Mouse (Mus musculus) frontal cortex, postnatal 14 days (tissue): ENCODE results near the gene Irf6.

Experiments used
- DNase-seq, 2 experiments: peaks; one replicate each; pipeline ENCODE4 v3.0.0; 2022; ENCODE audit warnings: low spot score in 2 of 2

Irf6 gene

DNA sequence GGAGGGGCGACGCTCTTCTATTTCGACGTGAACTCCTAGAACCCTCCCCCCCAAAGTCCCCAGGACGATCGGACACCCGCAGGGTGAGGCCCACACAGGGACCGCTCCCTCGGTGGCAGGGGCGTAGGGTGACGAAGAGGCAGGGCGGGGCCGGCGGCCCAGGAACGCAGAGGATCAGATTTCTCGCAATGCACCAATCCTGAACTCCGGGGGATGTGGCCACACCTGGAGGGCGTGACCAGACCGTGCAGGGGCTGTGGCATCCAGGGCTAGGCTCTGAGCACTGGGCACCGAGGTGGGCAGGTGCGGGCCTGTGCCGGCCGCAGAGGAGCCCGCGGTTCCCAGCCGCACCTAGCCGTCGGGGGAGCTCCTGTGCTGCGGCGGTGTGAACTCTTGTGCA lies at the start of gene Irf6:
Gene Irf6, plus strand, starts transcription at position 240 of the 400 bp plus-strand sequence.
- no peak for DNase-seq

DNA sequence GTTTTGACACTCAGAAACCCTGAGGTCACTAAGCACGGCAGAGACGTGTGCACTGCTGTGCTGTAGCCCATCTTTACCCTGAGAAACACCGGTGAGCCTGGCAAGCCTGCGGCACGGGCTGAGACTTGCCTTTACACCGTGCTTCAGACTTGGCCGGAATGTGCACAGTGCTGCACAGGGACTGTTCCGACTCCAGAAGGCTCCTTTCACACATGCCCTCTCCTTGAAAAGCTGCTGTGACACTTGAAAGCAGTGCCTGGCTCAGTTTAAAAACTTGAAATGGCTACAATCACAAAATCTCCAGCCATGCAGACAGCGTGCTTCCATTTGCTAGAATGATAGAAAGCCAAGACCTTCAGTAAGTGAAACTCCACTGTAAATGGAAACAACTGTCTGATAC lies 40.8 kb upstream of the Irf6 start:
- no peak for DNase-seq

DNA sequence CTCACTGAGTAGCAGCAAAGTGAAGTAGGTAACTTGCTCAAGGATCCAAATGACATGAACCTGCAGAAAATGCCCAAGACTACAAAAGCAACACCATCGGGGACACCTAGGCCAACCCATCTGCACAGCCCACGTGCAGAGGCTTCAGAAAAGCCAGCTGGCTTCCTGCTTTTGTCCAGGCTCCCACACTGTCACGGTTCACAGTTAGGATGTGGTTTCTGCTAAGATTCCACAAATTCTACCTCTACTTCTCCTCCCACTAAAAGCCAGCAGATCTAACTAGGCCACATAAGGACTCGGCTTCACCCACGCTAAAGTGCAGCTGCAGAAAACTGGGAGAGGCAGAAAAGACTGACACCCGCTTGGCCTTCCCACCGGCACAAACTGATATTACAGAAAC lies 30.1 kb upstream of the Irf6 start:
- no peak for DNase-seq

DNA sequence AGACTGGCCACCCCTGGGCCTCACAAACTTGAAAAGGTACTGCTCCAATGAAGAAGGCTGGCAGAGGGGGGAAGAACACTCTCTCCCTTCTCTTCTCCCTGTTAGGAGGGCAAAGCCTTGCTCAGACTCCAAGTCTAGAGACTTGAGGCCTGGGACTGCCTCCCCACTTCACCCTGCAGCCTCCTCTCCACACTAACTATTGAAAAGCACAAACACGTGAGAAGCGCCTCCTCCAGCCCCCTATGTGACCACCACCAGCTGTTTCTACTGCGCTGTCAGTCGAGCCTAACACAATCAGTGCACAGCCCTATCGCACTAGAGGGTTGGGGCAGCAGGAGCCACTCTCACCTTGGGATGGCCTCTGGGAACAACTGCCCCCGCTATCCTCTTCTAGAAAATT lies 29.6 kb upstream of the Irf6 start:
- DNase-seq = no peak

DNA sequence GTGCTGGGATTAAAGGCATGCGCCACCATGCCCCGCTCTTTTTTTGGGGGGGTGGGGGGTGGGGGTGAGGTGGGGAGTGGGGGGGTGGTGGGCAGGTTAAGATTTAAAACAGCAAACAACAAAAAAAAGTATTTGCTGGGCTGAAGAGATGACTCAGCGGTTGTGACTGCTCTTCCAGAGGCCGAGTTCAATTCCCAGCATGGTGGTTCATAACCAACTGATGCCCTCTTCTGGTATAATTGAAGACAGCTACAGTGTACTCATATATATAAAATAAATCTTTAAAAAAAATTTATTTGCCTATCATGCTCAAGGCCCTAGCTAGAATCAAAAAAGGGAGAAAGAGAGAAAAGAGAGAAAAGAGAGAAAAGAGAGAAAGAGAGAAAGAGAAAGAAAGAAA lies 27.1 kb upstream of the Irf6 start:
- no peak for DNase-seq

DNA sequence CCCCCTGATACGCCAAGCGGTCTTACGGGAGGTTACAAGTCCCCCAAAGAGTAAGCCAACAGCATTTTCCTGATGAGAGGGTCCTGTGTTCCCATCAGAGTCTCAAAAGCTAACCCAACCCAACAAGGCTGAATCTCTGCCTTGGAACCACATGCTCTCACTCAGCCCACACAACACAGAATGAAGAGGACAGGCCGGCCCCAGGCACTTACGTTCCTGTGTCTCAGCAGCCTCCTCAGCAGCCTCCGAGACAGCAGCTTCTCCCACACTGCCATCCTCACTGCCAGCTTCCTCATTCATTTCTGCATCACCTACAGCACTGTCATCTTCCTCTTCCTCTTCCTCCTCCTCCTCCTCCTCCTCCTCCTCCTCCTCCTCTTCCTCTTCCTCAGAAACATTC lies 24.9 kb upstream of the Irf6 start:
- no peak for DNase-seq

DNA sequence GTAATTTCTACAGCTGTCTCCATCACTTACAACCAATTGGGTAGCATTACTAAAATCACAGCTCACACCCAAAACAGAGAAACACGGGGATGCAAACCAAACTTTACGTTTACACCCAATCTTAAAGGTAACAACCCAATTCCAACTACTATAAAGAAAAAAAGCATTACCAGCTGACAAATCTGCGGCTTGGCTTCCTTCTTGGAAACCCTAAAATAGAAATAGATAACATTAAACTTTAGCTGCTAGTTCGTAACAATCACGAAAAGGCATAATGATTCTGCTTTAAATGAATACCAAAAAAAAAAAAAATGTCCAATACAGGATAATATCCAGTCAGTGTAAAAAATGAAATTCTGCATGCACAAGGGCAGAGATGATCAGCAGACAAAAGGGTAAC lies 23.6 kb upstream of the Irf6 start:
- no peak for DNase-seq

DNA sequence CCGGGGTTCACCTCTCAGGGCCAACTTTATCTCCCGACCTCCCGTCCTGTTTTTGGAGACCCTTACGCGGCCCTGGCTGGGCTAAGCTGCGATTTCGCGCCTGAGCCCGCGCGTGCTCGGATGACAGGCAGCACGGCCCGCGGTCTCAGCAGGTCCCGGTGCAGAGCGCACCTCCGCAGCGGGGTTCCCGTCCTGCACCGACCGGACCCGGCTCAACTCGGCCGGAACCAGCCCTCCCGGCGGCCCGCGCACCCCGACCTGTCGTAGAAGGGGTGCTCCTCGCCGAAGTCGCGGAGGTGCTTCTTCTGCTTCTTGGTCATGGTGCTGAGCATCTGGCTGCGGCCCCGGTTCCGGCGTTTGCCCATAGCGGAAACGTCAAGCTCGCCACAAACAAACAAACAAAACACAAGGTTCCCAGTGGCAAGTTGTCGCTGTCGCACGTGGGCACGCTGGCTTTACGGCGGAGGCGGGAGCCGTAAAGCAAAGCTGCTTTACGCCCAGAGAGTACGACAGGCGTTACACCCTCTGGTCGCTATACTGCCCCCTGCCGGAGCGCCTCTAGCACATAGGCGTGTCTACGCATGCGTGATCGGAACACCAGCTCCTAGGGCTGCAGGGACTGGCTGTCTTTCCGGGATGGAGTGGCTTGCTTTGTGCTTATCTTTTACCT lies 23.0 kb upstream of the Irf6 start, which contains the start of gene Diexf:
Gene Diexf, minus strand, starts transcription at position 487 of the 670 bp plus-strand sequence.
- DNase-seq = peak; percentile 92 to 93

DNA sequence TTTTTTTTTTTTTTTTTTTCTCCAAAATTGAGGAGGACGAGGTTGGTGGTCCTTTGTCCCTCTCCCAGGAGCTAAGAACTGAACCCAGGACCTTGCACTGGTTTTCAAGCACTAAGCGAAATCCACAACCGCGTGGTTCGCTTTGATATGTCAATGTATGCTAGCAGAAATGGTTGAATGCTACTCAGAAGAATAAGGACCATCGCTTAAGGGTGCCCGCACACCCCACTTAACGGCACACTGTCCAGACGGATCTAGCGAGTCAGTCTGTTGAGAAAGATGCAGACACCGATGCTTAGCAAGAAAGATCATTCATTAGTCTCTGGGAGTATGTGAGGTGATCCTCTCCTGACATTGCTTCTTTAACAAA lies 22.5 kb upstream of the Irf6 start:
- no peak for DNase-seq

DNA sequence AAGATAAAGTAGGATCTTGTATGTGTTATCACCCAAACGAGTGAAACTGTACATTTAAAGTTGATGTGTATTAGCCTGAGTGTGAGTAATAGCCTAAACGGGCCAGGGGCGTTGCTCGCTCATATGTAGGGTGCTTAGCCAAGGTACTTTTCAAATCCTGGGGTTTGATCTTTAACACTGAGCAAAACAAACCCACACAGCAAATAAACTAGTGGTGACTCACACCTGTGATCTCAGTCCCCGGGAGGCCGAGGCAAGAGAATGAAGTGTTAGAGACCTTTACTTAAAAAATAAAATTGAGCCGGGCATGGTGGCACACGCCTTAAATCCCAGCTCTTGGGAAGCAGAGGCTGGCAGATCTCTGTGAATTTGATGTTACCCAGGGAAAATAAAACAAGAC lies 22.1 kb upstream of the Irf6 start:
- DNase-seq = no peak

DNA sequence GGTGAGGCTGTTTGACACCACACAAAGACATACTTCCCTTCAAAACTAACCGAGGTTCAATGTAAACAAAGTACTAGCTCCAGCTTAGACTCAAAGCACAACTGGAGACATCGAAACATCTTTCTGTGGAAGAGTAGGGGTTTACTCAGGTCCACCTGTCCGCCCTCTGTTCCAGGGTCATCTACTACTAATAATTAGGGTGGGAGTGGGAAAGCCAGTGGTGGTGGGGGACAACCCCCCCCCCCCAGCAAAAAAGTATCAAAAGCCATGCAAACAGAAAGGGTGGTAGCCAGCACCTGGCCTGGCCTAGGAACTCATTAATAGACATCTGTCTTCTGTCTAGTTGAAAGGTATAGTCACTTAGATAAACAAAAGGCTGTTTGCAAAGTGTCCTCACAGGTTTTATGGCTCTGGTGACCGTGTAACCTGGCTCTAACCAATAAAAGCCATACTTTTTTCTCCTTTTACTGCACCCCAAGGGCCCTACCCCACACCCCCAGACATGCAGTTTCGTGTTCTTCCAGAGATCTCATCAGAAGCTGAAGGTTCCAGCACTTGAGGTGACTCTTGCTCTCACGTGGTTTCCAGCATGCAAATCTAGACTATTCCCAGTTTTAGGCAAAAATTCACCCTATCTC lies 21.5 kb upstream of the Irf6 start:
- DNase-seq = no peak

DNA sequence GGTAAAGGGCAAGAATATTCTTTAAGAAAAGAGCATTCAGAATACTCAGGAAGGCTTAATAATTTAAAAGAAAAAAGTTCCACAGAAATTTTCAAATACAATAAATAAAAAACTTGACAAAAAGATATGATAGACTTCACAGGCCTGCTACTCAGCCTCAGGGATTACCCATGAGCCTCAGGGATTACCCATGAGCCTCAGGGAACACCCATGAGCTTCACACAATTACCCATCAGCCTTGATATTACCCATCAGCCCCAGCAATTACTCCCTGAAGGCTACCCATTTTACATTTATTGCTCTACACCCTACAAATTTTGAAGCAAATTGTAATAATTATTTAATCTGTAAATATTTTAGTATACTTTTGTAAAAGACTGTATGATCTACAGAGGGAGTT lies 20.5 kb upstream of the Irf6 start:
- DNase-seq = no peak

DNA sequence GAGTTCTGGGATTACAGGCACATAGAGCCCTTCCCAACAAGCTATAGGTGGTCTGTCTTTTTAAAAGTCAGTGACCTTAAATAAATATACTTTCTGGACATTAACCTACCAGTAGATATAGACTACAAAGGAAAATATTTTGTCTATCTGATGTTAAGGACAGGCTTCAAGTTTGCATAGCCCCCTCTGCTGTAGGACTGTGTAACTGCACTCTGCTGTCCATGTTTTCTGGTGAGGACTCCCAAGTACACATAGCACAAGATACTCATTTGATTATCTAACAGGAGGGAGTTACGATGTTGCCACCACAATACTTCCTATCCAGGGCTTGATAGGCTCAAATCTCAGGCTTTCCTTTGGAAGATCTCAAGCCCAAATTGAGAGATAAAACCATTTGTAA lies 19.2 kb upstream of the Irf6 start:
- no peak for DNase-seq

DNA sequence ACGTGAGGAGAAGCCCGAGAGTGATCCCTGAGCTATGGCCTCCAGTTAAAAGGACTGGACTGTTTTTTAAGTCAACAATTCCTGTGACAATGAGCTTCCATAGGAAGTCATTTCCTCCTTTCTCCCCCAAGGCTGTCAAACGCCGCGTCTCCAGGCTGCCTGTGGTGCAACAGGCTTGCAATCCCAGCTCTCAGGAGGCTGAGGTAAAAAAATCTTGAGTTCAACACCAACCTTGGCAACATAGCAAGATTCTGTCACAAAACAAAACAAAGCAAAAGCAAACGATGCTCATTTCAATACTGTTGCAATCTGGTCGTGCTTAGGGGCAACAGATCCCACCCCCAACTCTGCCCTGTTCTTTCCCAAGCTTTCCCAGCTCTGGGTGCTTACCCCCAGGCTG lies 14.8 kb upstream of the Irf6 start:
- DNase-seq = no peak

DNA sequence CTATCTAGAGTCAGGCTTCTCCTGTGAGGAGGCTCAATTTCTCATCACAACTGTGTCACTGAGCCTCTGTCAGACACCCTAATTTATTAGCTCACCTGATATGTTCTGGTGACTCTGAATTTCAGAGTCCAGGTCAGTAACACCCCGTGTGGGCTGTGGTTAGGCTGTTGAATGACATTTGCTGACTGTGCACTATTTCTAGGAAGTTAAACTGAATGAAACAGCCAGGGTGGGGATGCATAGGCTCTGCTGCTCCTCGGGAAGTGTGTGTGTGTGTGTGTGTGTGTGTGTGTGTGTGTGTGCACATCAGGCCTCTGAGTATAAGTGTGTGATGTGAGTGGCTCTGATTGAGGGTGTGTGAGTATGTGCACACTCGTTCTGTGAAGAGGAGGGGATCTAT lies 14.2 kb upstream of the Irf6 start:
- no peak for DNase-seq

DNA sequence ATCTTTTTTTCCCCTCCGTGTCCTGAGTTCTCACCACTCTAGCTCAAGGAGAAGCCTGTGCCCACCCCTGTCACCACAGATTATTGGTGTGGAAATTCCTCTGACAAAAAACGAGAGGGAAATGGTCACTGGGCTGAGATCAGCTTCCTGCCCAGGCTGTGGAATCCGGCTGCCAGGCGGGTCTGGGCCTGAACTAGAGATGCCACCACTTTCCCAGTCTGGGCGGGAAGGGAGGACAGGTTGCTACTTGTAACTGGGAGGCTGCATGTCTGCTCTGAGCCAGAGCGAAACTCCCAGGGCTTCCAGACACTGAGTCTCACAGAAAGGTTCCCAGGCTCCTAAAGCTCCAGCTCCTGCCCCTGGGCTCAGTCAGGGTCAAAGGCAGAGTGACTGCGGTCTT lies 11.8 kb upstream of the Irf6 start:
- no peak for DNase-seq

DNA sequence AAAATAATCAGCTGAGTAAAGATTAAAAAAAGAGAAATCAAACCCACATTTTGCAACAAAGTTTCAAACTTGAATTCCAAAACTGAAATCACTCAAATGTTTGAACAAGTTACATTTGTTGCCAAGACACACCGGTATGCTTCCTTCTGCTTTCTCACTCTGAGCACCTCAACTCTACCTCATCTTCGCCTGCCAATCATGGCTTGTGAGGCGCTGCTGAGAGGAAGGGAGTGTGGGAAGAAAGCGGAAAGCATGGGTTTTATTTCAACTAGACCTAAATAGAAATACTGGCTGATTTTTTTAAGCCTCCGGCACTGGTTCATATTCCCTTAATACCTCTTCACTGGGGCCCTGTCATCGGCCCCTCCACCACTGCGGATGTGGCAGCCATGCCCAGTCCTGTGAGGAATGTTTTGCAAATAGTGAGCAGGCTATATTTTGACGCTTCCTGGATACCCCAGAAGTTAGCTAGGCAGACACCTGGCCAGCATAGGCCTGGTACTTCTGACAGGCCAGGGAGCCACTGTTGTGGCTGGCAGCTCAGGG lies 10.3 kb upstream of the Irf6 start:
- no peak for DNase-seq

DNA sequence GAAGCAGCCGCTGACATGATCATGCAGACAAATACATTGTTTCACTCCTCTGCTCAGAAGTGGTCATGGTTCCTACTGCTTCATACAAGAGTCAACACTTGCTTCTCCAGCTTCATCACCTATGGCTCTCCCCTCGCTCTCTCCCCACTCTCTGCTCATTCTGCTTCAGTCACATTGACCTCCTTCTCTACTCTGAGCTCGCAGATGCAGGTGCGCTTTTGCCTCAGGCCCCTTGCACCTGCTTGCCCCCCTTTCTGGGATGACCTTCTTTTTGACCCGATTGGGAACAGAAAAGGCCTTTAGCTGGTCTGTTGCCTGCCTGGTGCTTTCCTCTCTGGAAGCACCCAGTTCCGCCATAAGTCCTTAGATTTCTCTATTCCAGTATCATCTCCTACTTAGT lies 8.4 kb upstream of the Irf6 start:
- DNase-seq = no peak

DNA sequence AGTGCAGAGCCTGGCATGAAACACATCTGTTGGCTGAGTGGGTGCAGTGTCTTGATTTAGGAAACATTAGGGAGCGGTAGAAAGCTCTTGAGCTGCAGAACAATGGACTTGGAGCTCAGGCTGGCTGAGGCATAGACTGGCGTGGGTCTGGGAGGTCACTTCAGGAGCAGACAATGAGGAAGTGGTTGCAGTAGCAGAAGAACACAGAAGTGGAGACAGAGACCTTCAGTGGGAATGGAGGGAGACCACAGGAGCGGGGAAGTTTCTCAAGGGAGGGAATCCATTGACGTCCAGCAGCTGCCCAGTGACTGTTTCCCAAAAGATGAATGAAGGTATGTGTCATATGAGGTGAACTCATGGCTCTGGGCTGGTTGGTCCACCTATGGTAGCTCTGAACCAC lies 7.8 kb upstream of the Irf6 start:
- DNase-seq = no peak

DNA sequence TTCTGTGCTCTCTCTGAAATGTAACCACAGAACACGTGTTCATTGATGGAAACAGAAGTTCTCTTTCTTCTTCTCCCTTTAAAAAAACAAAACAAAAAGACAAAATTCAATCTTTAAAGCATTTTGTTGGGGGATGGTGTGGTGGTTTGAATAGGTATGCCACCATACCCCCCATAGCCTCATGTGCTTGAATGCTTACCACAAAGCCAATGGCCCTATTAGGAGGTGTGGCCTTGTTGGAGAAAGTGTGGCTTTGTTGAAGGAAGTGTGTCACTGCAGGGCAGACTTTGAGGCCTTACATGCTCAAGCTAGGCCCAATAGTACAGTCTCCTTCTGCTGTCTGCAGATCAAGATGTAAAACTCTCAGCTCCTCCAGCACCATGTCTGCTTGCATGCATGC lies 6.5 kb upstream of the Irf6 start:
- DNase-seq = no peak

DNA sequence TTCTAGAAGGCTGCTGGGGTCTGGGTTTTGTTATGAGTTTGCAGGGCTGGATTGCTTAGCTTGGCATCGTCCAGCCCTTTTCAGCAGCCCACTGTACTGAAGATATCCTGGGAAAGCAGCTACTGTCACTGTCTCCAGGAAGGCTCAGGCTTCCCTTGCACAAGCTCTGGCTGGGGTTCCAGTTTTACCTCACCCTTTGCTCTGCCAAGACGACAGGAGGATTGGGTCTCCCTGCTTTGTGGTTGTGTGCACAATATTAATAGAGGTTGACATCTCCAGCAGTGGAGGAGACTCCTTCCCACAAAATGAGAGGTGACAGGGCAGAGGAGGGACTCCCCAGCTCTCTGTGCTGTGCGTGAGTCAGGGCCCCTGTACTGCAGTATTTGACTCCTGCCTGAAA lies 3.7 kb upstream of the Irf6 start:
- no peak for DNase-seq

DNA sequence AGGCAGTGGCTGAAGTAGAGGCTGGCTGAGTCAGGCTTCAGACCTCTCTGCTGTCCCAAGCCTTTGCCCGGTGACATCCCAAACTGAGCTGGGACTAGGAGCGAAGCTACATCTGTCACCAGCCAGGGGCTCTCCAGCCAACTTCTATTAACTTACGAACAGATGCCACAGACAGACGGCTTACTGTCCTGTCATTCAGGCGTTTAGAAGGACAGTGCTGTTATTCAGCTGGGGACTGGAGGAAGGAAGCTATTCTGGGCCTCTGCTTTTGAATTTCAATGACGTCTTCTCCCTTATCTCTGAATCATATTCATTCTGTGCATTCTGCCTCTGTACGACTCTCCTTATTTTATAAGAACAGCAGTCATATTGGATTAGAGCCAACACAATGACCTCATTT lies 1.8 kb upstream of the Irf6 start:
- DNase-seq = no peak

DNA sequence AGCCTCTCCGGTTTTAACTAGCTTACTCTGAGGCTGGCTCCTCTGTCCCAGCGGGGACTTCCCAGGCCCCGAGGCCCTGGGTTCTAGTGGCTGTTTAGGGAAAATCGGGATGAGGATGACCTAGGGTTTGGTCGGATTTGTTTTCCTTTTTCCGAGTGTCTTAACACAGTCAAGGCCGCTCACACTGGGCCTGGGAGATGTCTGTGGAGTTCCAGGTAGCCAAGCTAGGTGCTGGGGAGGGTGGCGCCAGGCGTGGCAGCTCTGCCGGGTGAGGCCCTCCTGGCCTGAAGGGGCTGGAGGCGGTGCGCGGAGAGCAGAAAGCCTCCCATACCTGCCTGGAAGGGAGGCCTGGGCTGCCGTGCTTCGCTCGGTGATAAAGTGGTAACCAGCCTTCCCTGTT lies 650 bp downstream of the Irf6 start:
- no peak for DNase-seq
